Mouse (Mus musculus): ENCODE data around the gene Ccdc12. TPM values are rescaled to one million over a fixed set of nuclear protein-coding genes. Genes with fewer than 3 reads are reported as not detected.
A peak's percentile ranks its signal among the peaks of the same experiment; 100 is the strongest.

The Ccdc12 gene
- polyA plus RNA-seq, 1 experiment from 2014 or later = 122 TPM

DNA sequence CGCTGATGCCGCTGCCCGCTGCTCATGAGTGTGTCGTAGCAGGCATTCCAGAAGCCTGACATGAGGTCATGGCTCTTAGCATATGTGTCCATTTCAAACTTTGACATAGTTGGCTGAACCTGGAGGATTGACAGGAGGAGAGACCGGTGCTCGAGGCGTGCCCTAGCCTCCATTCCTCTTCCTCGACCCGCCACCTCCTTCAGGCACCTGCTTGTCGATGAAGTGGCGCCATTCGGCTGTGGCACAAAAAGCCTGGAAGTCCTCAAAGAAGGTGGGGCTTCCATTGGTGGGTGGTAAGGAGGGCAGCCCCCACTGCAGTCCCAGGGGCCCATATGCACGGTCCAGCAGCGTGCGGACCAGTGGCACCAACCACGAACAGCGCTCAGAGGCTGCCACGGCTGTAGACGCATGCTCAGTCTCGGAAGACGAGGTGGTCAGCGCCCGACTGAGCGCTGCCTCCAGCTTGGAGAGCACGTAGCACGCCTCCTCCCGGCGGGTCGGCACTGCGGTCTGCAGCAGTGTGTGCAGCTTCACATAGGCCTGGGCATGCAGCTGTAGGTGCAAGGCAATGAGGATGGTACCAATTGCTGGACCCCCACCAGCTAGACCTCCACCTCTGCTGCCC is 24.5 kb upstream of the Ccdc12 start:
- Histone ChIP-seq H3K27me3 (replicated peaks; ENCODE audit: control insufficient read depth, insufficient read depth, low read length) (no peaks in the 10 kb centered on the region), H3K9me3 (ENCODE audit: control insufficient read depth) (no peaks in the 10 kb centered on the region), H3K27ac (ENCODE audit: low read depth, low read length) (no peak overlapping the region), H3K9ac (ENCODE audit: low read depth, low read length) (no peak overlapping the region), H3K4me2 (replicated peaks; ENCODE audit: low read depth) (peak overlapping the region; percentile 10; the same call in 1 of the 2 replicates), H3K4me3 (ENCODE audit: low read depth, low read length) (no peak overlapping the region), H3K36me3 (ENCODE audit: control insufficient read depth, insufficient read depth) (peaks cover 43% of the 10 kb centered on the region), H3K4me1 (replicated peaks; ENCODE audit: control insufficient read depth, insufficient read depth, low read length) (no peaks in the 10 kb centered on the region)
- ATAC-seq = no peak
- WGBS = 57% methylated on average over 30 of the region's 30 CpGs
- peak; percentile 47 for TF ChIP-seq CTCF (IDR thresholded peaks at IDR 0.05; ENCODE audit: low read depth)

DNA sequence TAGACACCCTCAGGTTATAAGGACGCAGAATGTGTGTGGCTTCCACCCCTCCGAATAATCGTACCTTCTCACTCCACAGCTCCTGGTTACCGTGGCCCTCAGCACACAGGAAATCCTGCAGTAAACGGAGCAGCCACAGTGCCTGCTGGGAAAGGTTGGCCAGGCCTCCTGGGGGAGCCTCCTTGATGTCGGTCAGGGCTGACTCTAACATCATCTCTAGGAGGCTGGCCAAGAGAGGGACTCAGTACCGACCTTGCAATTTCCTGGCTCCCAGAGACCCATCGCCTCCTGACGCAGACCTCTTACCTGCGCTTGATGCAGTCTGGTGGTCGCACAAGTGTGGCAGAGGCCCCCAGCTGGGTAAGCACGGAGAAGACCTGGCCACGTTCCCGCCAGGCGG is 23.6 kb upstream of the Ccdc12 start:
- TF ChIP-seq CTCF (IDR thresholded peaks at IDR 0.05; ENCODE audit: low read depth) = no peak
- H3K36me3 ChIP-seq (ENCODE audit: control insufficient read depth, insufficient read depth) = peaks cover 37% of the 10 kb centered on the region
- H3K4me3 ChIP-seq (ENCODE audit: low read depth, low read length) = no peak overlapping the region
- ATAC-seq = no peak
- H3K4me2 ChIP-seq (replicated peaks; ENCODE audit: low read depth) = no peak overlapping the region
- no peak overlapping the region for H3K27ac ChIP-seq (ENCODE audit: low read depth, low read length)
- 83% methylated on average over 15 of the region's 15 CpGs for WGBS
- no peaks in the 10 kb centered on the region for H3K9me3 ChIP-seq (ENCODE audit: control insufficient read depth)
- no peak overlapping the region for H3K9ac ChIP-seq (ENCODE audit: low read depth, low read length)
- no peaks in the 10 kb centered on the region for H3K27me3 ChIP-seq (replicated peaks; ENCODE audit: control insufficient read depth, insufficient read depth, low read length)
- no peaks in the 10 kb centered on the region for H3K4me1 ChIP-seq (replicated peaks; ENCODE audit: control insufficient read depth, insufficient read depth, low read length)

DNA sequence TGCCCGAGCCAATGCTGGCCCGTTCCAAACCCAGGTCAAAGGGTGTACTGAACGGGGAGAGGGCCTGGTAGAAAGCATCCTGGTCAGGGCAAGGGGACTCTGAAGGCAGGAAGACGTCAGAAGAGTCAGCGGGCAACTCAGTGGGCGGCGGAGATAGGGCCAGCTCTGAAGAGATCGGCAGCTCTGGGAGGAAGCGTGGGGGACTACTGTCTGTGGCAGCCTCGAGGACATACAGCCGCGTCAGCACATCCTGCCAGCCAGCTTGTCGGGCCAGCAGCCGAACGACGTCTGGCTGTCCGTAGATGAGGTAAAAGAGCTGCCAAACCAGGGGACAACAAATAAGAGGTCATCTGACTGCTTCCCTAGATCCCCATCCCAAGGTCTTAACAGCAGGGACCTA is 22.4 kb upstream of the Ccdc12 start:
- Histone ChIP-seq H3K9ac (ENCODE audit: low read depth, low read length) (no peak overlapping the region), H3K4me2 (replicated peaks; ENCODE audit: low read depth) (no peak overlapping the region), H3K9me3 (ENCODE audit: control insufficient read depth) (no peaks in the 10 kb centered on the region), H3K4me3 (ENCODE audit: low read depth, low read length) (no peak overlapping the region), H3K4me1 (replicated peaks; ENCODE audit: control insufficient read depth, insufficient read depth, low read length) (no peaks in the 10 kb centered on the region), H3K36me3 (ENCODE audit: control insufficient read depth, insufficient read depth) (peaks cover 35% of the 10 kb centered on the region), H3K27ac (ENCODE audit: low read depth, low read length) (no peak overlapping the region), H3K27me3 (replicated peaks; ENCODE audit: control insufficient read depth, insufficient read depth, low read length) (no peaks in the 10 kb centered on the region)
- no peak for TF ChIP-seq CTCF (IDR thresholded peaks at IDR 0.05; ENCODE audit: low read depth)
- WGBS = 77% methylated on average over 17 of the region's 17 CpGs
- ATAC-seq = no peak

DNA sequence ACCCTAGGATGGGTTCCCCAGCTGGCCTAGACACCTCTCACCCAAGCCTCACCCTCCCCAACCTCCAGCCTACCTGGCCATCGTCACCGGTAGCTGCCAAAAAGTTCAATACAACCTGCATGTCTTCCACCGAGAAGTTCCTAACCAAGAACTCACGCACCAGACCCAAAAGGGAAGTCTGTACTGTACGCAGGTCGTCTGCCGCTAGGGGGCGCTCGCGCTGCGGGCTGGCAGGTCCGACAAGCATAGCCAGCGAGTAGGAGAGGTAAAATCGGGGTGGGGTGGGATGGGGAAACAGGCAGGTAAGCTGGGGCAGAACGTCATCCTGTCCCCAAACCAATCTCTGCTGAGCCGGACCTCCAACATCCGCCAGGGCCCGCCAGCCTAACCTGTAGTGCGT is 21.1 kb upstream of the Ccdc12 start:
- H3K27ac ChIP-seq (ENCODE audit: low read depth, low read length) = no peak overlapping the region
- ATAC-seq = peak; percentile 58; the same call in 1 of the 2 replicates
- H3K36me3 ChIP-seq (ENCODE audit: control insufficient read depth, insufficient read depth) = peaks cover 30% of the 10 kb centered on the region; the same call in 1 of the 2 replicates
- TF ChIP-seq CTCF (IDR thresholded peaks at IDR 0.05; ENCODE audit: low read depth) = peak; percentile 99
- no peaks in the 10 kb centered on the region for H3K27me3 ChIP-seq (replicated peaks; ENCODE audit: control insufficient read depth, insufficient read depth, low read length)
- no peak overlapping the region for H3K9ac ChIP-seq (ENCODE audit: low read depth, low read length)
- H3K4me3 ChIP-seq (ENCODE audit: low read depth, low read length) = no peak overlapping the region
- no peak overlapping the region for H3K4me2 ChIP-seq (replicated peaks; ENCODE audit: low read depth)
- H3K4me1 ChIP-seq (replicated peaks; ENCODE audit: control insufficient read depth, insufficient read depth, low read length) = no peaks in the 10 kb centered on the region
- no peaks in the 10 kb centered on the region for H3K9me3 ChIP-seq (ENCODE audit: control insufficient read depth)
- WGBS = 12% methylated on average over 19 of the region's 19 CpGs

- H3K36me3 ChIP-seq (ENCODE audit: control insufficient read depth, insufficient read depth) = peaks cover 15% of the 10 kb centered on the region; the same call in 1 of the 2 replicates
- no peak overlapping the region for H3K4me2 ChIP-seq (replicated peaks; ENCODE audit: low read depth)
- H3K27me3 ChIP-seq (replicated peaks; ENCODE audit: control insufficient read depth, insufficient read depth, low read length) = no peaks in the 10 kb centered on the region
- no peak overlapping the region for H3K4me3 ChIP-seq (ENCODE audit: low read depth, low read length)
- 88% methylated on average over 10 of the region's 10 CpGs for WGBS
- no peak overlapping the region for H3K27ac ChIP-seq (ENCODE audit: low read depth, low read length)
- H3K9ac ChIP-seq (ENCODE audit: low read depth, low read length) = no peak overlapping the region
- no peaks in the 10 kb centered on the region for H3K9me3 ChIP-seq (ENCODE audit: control insufficient read depth)
- no peaks in the 10 kb centered on the region for H3K4me1 ChIP-seq (replicated peaks; ENCODE audit: control insufficient read depth, insufficient read depth, low read length)
- ATAC-seq = no peak
- no peak for TF ChIP-seq CTCF (IDR thresholded peaks at IDR 0.05; ENCODE audit: low read depth)
These were observed 17.7 kb upstream of the Ccdc12 start for GRCm38 (mm10) chr9:110638611-110639021.

- H3K4me2 ChIP-seq (replicated peaks; ENCODE audit: low read depth) = no peak overlapping the region
- H3K27ac ChIP-seq (ENCODE audit: low read depth, low read length) = no peak overlapping the region
- no peak for ATAC-seq
- peaks cover 15% of the 10 kb centered on the region; the same call in 1 of the 2 replicates for H3K36me3 ChIP-seq (ENCODE audit: control insufficient read depth, insufficient read depth)
- H3K9me3 ChIP-seq (ENCODE audit: control insufficient read depth) = no peaks in the 10 kb centered on the region
- no peak for TF ChIP-seq CTCF (IDR thresholded peaks at IDR 0.05; ENCODE audit: low read depth)
- H3K4me1 ChIP-seq (replicated peaks; ENCODE audit: control insufficient read depth, insufficient read depth, low read length) = no peaks in the 10 kb centered on the region
- no peak overlapping the region for H3K4me3 ChIP-seq (ENCODE audit: low read depth, low read length)
- H3K9ac ChIP-seq (ENCODE audit: low read depth, low read length) = no peak overlapping the region
- 77% methylated on average over 5 of the region's 5 CpGs for WGBS
- no peaks in the 10 kb centered on the region for H3K27me3 ChIP-seq (replicated peaks; ENCODE audit: control insufficient read depth, insufficient read depth, low read length)
These were observed 15.3 kb upstream of the Ccdc12 start for GRCm38 (mm10) chr9:110641006-110641405.
